Mouse (Mus musculus) left cerebral cortex, adult 2 months (tissue): ENCODE measurements at regions not wholly inside any gene's neighbourhood (a gene's known extent, or its start where the extent isn't known, plus 50 kb on each side); places are given as distances from the start of the nearest gene placed in this dataset.

ENCODE experiments used
- DNase-seq, 2 experiments: peaks; one replicate each; pipeline ENCODE4 v3.0.0; 2021 to 2022; ENCODE audit warnings: low spot score in 2 of 2, mixed read lengths in 1 of 2; ENCODE audit errors: extremely low spot score in 1 of 2
- H3K27ac ChIP-seq: fragments of 200-600 bp; 2 replicates; pipeline ENCODE4 v1.8.1; 2022
- H3K4me3 ChIP-seq: fragments of 200-600 bp; 2 replicates; pipeline ENCODE4 v1.8.1; 2022
- CTCF ChIP-seq: fragments of 200-600 bp; IDR thresholded peaks from 2 replicates; pipeline ENCODE4 v1.8.1; 2022; ENCODE audit warnings: antibody characterized with exemption, mild to moderate bottlenecking, moderate library complexity
- intact Hi-C: fragments of 180-260 bp; cut with DNase I; formaldehyde crosslinking; loops from one replicate; pipeline ENCODE4 v1.15.1; 2025

GRCm38 (mm10) chr3:58129358-58129903 lies 281.6 kb upstream of the Pfn2 start:
- intact Hi-C loops: no loop called here
- DNase-seq: no peak
- Histone ChIP-seq H3K4me3 (no peak overlapping the region), H3K27ac (no peak overlapping the region)
- no peak for TF ChIP-seq CTCF

GRCm38 (mm10) chr3:58135607-58136365 lies 278.7 kb upstream of the Tsc22d2 start:
- H3K27ac ChIP-seq: no peak overlapping the region
- no peak overlapping the region for H3K4me3 ChIP-seq
- intact Hi-C loops: no loop called here
- no peak for TF ChIP-seq CTCF
- no peak for DNase-seq

- peak; percentile 25 to 46 for DNase-seq
- no peak overlapping the region for H3K4me3 ChIP-seq
- no peak overlapping the region for H3K27ac ChIP-seq
- TF ChIP-seq CTCF: peak; percentile 68
- intact Hi-C loops: no loop called here
These were observed 275.6 kb upstream of the Tsc22d2 start for GRCm38 (mm10) chr3:58138726-58139585.

GRCm38 (mm10) chr3:58146108-58146507 lies 268.4 kb upstream of the Tsc22d2 start:
- Histone ChIP-seq H3K4me3 (no peak overlapping the region), H3K27ac (no peak overlapping the region)
- no peak for DNase-seq
- no peak for TF ChIP-seq CTCF
- intact Hi-C loops: no loop called here

GRCm38 (mm10) chr3:58146762-58147161 lies 267.8 kb upstream of the Tsc22d2 start:
- Histone ChIP-seq H3K27ac (no peak overlapping the region), H3K4me3 (no peak overlapping the region)
- no peak for DNase-seq
- intact Hi-C loops: no loop called here
- TF ChIP-seq CTCF: no peak

- peak in 1 of 2 experiments; percentile 46 for DNase-seq
- intact Hi-C loops: no loop called here
- H3K4me3 ChIP-seq: no peak overlapping the region
- TF ChIP-seq CTCF: no peak
- no peak overlapping the region; the same call in 1 of the 2 replicates for H3K27ac ChIP-seq
These were observed 261.4 kb upstream of the Tsc22d2 start for GRCm38 (mm10) chr3:58153141-58153540.

GRCm38 (mm10) chr3:58153874-58154756 lies 260.4 kb upstream of the Tsc22d2 start:
- TF ChIP-seq CTCF: no peak
- no peak for DNase-seq
- Histone ChIP-seq H3K4me3 (no peak overlapping the region), H3K27ac (no peak overlapping the region)
- intact Hi-C loops: no loop called here

GRCm38 (mm10) chr3:58159384-58159783 lies 255.1 kb upstream of the Tsc22d2 start:
- intact Hi-C loops: no loop called here
- TF ChIP-seq CTCF: peak; percentile 94
- no peak overlapping the region for H3K4me3 ChIP-seq
- H3K27ac ChIP-seq: no peak overlapping the region
- peak in 1 of 2 experiments; percentile 23 for DNase-seq

GRCm38 (mm10) chr3:58162238-58162637 lies 252.3 kb upstream of the Tsc22d2 start:
- no peak overlapping the region for H3K4me3 ChIP-seq
- DNase-seq: no peak
- H3K27ac ChIP-seq: no peak overlapping the region
- TF ChIP-seq CTCF: no peak
- intact Hi-C loops: loop anchor here (2.0 kb wide), 1 partner anchor 329 kb away; no protein-coding TSS in a partner anchor

GRCm38 (mm10) chr3:58163806-58164205 lies 250.7 kb upstream of the Tsc22d2 start:
- DNase-seq: peak; percentile 60 to 72
- intact Hi-C loops: loop anchor here (1.0 to 2.0 kb wide), 2 partner anchors 250 to 327 kb away; partner anchors contain the start of gene Tsc22d2
- H3K27ac ChIP-seq: no peak overlapping the region
- peak; percentile 95 for TF ChIP-seq CTCF
- H3K4me3 ChIP-seq: no peak overlapping the region

- no peak for TF ChIP-seq CTCF
- intact Hi-C loops: loop anchor here (5.0 kb wide), 1 partner anchor 86 kb away; no protein-coding TSS in a partner anchor
- no peak overlapping the region for H3K4me3 ChIP-seq
- H3K27ac ChIP-seq: no peak overlapping the region
- no peak for DNase-seq
These were observed 247.9 kb upstream of the Tsc22d2 start for GRCm38 (mm10) chr3:58166628-58167027.
